Mouse (Mus musculus): ENCODE data around the gene Ptgds.

Gene Ptgds

GRCm38 (mm10) chr2:25441067-25441466 lies 28.8 kb downstream of the Ptgds start:
- no peak for DNase-seq

GRCm38 (mm10) chr2:25436286-25436820 lies 33.5 kb downstream of the Ptgds start:
- no peak for DNase-seq

GRCm38 (mm10) chr2:25434292-25434691 lies 35.6 kb downstream of the Ptgds start:
- no peak for DNase-seq

GRCm38 (mm10) chr2:25433101-25433500 lies 36.7 kb downstream of the Ptgds start:
- no peak for DNase-seq

GRCm38 (mm10) chr2:25432326-25433098 lies 37.3 kb downstream of the Ptgds start:
- no peak for DNase-seq

GRCm38 (mm10) chr2:25431308-25431855 lies 38.5 kb downstream of the Ptgds start:
- no peak for DNase-seq

GRCm38 (mm10) chr2:25430395-25431233 lies 39.2 kb downstream of the Ptgds start:
- peak; percentile 36 for DNase-seq

GRCm38 (mm10) chr2:25429435-25430180 lies 40.2 kb downstream of the Ptgds start:
- DNase-seq, result peak; percentile 38

- peak; percentile 96 for DNase-seq
Observed at GRCm38 (mm10) chr2:25428442-25429236, 41.2 kb downstream of the Ptgds start, which contains the start of gene Abca2. Abca2 (plus strand) TSS chr2:25428703.

GRCm38 (mm10) chr2:25427256-25427655 lies 42.6 kb downstream of the Ptgds start:
- no peak for DNase-seq

GRCm38 (mm10) chr2:25426721-25427191 lies 43.1 kb downstream of the Ptgds start:
- DNase-seq, result peak; percentile 73

- no peak for DNase-seq
Observed at GRCm38 (mm10) chr2:25425481-25425880, 44.4 kb downstream of the Ptgds start.

GRCm38 (mm10) chr2:25423626-25424025 lies 46.2 kb downstream of the Ptgds start:
- DNase-seq, result no peak

- DNase-seq, result no peak
Observed at GRCm38 (mm10) chr2:25422587-25423410, 47.0 kb downstream of the Ptgds start, which contains the start of gene Fut7. Fut7 (plus strand) TSS chr2:25423267.

- peak; percentile 51 for DNase-seq
Observed at GRCm38 (mm10) chr2:25421896-25422295, 48.0 kb downstream of the Ptgds start.

GRCm38 (mm10) chr2:25417426-25417825 lies 52.4 kb downstream of the Ptgds start:
- no peak for DNase-seq
